Mouse (Mus musculus): ENCODE results near the gene Fbxo44. TPM values are rescaled to one million over a fixed set of nuclear protein-coding genes. Genes with fewer than 3 reads are reported as not detected.

The Fbxo44 gene
- total RNA-seq, 2 experiments from 2014 or later: 133 to 134 TPM

DNA sequence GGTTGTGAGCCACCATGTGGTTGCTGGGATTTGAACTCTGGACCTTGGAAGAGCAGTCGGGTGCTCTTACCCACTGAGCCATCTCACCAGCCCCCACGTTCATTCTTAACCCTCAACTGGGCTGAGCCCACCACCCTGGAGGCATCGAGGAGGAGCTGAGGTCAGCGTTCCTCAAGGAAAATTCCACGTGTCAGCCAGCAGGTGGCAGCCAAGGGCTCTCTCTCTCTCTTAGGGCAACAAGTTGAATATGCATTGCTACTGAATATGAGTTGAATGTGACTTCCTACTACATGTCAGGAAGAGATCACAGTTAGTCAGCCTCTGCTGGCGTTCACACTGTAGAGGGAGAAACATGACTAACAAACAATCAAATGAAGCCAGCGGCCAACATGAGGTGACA is 8.0 kb upstream of the Fbxo44 start:
- intact Hi-C loops (cut with DNase I): no loop called here
- DNase-seq (ENCODE audit: low spot score in 2 of 2): peak in 1 of 2 experiments; percentile 61

DNA sequence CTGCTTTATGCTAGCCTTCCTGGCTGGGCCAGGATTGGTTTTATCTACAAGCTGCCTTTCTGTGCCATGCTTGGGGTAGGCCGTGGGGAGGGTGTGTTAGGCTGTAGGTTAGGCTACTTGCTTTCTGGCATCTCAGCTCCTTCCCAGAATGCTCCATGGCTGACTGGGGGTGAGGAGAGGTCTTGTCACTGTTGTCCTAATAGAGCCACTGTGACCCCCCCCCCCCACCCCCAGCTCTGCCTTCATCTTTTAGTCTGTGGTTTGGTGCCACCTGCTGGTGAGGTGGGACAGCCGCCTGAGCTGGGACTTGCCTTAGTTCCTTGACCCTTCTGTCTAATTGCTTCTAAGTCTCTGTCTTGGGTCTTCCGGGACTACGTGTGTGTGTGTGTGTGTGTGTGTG is 6.7 kb upstream of the Fbxo44 start:
- intact Hi-C loops (cut with DNase I): no loop called here
- DNase-seq (ENCODE audit: low spot score in 2 of 2): peak; percentile 64 to 69

DNA sequence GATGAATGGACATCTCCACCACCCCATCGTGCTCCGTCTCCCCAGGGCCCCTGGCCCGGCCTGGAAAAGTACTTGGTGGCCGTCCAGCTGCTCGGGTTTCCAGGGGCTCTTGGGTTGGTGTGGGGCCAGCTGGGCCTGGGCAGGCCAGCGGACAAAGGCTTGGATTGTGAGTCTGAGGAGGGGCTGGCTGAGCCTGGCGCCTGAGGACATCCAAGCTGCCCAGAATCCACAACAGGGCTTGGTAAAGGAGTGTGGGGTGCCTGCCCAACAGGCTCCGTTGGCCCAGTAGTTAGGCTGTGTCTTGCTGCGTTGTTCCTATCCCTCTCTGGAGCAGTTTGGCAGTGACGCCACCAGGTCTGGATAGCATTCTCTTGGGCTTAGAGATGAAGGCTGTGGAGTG is 6.1 kb upstream of the Fbxo44 start:
- peak; percentile 69 to 83 for DNase-seq (ENCODE audit: low spot score in 2 of 2)
- intact Hi-C loops (cut with DNase I): no loop called here

DNA sequence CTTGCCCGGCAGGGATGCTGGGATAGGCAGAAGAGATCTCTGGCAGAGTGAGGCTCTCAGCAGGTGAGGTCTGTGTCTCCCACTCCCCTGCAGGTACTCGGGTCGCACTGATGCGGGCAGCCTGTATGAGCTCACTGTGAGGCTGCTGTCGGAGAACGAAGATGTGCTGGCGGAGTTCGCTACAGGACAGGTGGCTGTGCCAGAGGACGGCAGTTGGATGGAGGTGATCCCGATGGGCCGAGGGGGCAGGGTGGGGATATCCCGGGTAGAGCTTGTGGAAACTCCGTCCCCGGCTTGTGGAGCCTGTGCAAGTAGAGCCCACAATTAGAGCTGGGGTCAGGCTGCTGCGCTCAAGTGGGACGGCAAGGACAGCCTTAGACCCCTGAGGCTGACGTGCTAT is 5.3 kb upstream of the Fbxo44 start:
- DNase-seq (ENCODE audit: low spot score in 2 of 2): no peak
- intact Hi-C loops (cut with DNase I): no loop called here

DNA sequence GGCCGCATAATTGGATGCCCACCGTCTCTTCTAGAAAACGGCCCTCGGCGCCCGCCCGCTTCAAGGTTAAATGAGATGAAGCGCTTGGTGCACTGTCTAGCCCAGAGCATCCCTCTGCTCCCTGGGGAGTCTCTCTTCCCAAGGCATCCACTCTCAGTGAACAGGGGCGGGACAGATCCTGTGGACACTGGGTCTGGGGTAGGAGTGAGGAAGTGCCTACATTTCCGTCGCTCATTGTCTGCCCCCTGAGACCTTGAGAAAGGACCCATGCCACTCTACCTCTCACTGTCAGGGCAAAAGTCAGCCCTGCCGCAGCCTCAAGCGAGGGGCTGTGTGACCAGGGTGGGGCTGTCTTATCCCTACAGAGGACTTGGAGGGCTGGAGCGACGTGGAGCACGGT is 4.2 kb upstream of the Fbxo44 start:
- intact Hi-C loops (cut with DNase I): loop anchor here (1.0 kb wide), 1 partner anchor 50 kb away; no protein-coding TSS in a partner anchor

DNA sequence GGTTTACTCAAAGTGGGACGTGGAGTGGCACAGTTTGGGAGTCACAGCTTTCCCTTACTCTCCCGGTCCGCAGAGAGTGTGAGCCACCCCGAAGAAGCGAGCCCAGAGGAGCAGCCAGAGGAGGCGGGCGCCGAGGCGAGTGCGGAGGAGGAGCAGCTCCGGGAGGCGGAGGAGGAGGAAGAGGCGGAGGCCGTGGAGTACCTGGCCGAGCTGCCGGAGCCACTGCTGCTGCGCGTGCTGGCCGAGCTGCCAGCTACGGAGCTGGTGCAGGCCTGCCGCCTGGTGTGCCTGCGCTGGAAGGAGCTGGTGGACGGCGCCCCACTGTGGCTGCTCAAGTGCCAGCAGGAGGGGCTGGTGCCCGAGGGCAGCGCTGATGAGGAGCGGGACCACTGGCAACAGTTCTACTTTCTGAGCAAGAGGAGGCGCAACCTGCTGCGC is 3.7 kb upstream of the Fbxo44 start:
- intact Hi-C loops (cut with DNase I): loop anchor here (1.0 kb wide), 1 partner anchor 50 kb away; no protein-coding TSS in a partner anchor
- DNase-seq (ENCODE audit: low spot score in 2 of 2): peak; percentile 82

More for the DNA sequence above, 4.2 kb upstream of the Fbxo44 start:
- no peak for DNase-seq (ENCODE audit: low spot score in 2 of 2)

DNA sequence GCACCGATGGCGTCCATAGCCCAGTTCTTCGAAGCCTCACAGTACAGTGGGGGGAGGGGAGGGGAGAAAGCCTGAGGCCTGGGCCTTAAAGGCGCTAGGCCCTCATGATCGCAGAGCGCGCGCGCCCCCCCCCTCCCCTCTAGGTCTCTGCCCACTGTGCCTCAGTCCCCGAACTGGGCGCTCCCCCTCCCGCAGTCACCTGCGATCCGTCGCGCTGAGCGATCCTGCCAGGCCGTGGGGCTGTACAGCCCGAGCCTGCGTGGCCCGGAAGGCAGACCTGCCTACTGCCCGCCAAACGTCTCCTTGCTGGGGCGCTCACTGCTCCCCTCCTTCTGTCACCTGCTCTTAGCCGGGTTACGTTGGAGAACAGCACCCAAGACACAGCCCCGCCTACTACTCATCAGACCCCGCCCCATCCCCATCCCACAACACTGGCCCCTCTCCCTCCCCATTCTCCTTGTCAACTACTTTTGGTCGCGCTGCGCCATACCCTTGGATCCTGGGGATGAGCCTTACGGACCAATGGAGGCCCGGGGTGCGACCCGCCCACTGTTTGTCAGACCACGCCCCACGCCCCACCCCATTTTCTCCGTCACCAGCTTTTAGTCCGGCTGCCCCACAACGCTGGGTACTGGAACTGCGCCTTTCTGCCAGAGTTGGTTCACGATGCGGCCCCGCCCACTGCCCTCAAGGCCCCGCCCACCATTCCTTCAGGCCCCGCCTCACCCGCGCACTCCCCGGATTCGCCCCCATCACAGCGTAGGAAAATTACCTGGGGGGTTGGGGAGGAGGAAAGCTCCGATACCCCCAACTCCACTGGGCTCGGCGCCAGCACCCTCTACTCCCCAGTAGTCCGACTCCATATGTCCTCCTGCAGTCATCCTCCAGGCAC is 492 bp downstream of the Fbxo44 start:
- DNase-seq (ENCODE audit: low spot score in 2 of 2): peak; percentile 98 to 100
- intact Hi-C loops (cut with DNase I): loop anchor here (2.0 kb wide), 1 partner anchor 19 kb away; no protein-coding TSS in a partner anchor

DNA sequence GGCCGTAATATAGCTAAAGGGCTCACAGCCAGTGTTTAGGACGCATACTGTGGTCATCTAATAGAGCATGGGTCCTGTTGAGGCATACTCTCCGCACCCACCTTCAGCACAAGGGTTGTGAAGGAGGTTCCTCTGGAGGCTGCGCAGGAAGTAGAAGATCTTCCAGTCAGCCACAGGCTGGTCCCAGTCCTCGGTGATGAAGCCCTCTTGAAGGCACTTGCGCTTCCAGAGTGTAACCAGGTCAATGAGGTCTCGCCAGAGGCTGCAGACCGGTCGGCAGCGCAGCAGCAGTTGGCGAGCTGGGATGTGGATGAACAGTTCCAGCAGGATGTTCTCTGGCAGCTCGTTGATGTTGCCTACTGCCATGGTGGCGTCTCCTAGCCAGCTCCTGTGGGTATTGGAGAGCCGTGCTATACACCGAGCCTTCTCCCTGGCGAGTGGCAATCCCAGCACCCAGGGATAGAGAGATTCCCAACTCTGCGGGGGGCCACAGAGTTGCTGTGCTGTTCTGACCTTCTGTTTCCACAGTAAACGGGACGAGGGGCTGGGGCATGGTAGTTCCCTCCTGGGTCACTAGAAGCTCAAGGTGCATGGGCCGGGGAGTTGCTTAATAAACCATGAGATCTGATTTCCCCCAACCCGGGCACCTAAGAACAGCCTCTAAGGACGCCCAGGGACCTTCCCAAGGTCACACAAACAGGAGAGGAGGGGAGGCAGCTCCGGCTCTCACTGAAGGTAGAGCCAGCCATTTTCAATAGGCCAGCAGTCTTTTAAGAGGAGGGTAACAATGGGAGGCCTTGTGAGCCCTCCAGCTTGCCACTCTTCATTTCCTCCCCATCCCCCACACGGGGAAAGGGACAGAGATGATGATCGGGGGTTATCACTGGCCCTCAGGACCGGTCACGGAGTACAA is 1.6 kb downstream of the Fbxo44 start:
- DNase-seq (ENCODE audit: low spot score in 2 of 2): peak; percentile 52 to 64
- intact Hi-C loops (cut with DNase I): no loop called here

DNA sequence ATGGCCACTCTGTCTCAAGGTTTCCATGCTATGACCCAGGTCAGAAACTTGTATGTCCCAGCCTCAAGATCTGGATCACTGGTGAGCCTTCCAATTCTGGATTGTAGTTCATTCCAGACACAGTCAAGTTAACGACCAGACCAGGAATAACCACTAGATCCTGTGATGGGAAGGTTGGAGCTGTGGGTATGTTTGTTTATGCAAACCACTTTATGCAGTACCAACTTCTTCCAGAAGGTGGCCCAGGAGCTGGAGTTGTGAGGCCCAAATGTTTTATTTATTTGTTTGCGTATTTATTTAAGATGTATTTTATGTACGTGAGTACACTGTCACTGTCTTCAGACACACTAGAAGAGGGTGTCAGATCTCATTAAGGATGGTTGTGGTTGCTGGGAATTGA is 5.3 kb downstream of the Fbxo44 start:
- intact Hi-C loops (cut with DNase I): no loop called here
- peak; percentile 49 to 56 for DNase-seq (ENCODE audit: low spot score in 2 of 2)

DNA sequence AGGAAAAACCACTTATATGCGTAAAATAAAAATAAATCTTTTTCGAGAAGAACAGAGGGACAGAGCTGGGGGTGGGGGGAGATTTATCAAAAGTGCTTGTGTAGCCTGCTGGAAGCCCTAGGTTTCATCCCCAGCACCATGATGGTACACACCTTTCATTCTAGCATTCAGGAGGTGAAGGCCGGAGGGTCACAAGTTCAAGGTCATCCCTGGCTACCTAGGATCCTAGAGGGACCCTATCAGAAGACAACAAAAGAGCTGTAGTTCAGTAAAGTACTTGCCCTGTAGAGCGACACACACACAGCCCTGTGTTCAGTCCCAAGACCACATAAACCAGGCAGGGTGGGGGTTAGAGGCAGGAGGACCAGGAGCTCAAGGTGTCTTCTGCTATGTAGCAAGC is 6.3 kb downstream of the Fbxo44 start:
- intact Hi-C loops (cut with DNase I): no loop called here
- no peak for DNase-seq (ENCODE audit: low spot score in 2 of 2)

DNA sequence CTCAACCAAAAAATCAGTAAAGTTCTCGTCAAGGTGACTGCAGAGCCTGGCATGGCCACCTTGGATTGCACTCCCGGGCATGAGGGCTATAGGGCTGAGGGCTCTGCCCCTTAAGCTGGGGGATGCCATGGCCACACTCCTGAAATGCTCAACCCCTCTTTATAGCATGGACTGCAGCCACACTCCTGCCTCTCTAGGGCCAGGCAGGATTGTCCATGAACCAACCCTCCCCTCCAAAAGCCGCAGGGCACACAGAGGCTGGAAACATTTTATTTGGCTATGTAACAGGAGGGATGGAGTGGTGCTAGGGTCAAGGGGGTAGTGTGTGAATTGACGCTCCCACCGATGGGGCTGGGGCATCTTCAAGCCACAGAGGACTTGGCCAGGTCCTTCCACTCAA is 7.7 kb downstream of the Fbxo44 start:
- no peak for DNase-seq (ENCODE audit: low spot score in 2 of 2)
- intact Hi-C loops (cut with DNase I): no loop called here

DNA sequence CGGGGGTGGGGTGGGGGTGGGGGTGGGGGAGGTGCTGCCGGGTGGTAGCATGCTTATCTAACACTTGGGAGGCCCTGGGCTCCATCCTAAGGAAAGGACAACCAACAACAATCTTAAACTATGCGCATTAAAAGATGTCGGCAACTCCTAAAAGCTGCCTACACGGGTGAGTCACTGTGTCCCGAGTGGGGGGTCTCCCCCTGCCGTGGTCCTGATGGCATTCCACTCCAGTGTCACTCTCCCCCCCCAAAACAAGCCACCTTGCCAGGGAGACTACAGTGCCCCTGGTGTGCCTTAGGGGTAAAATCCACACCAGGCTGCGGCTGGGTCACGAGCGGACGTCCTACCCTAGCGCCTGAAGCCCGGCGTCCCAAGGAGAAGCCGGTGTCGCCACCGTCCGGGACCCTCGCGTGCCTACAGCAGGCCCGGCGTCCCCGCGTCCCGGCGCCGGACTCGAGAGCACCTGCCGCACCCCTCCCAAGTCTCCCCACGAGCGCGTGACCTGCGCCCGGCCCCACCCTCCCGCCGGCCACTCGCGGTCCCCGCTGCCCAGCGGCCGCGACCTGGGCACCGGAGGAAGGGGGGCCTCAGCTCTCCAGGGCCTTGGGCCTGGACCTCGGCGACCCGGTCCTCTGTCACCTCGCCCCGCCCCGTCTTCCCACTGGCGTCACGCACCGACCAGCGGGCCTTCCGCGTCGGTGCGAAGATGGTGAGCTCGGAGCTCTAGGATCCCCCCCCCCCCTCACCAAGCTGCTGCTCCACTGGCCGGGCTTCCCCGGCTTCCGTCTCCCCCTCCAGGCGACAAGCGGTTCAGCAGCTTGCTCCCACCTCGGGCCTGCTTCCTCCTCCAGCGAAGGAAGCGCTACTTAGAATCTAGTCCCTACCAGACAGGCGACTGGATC is 8.8 kb downstream of the Fbxo44 start, which contains the start of gene Fbxo6:
Fbxo6 (minus strand) TSS at position 874 of the 902 bp plus-strand sequence.
- intact Hi-C loops (cut with DNase I): no loop called here
- peak; percentile 83 to 91 for DNase-seq (ENCODE audit: low spot score in 2 of 2)

DNA sequence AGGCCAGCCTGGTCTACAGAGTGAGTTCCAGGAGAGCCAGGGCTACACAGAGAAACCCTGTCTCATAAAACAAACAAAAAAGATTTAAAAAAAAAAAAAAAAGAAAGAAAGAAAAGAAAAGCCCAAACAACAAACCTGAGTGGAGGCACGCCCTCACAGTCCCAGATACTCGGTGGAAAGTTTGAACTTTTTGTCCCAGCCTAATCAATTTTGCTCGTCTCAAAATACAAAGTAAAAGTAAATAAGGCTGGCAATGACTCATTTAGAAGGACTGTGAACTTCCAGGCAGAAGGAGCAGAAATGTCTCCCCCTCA is 9.4 kb downstream of the Fbxo44 start:
- intact Hi-C loops (cut with DNase I): no loop called here
- no peak for DNase-seq (ENCODE audit: low spot score in 2 of 2)

DNA sequence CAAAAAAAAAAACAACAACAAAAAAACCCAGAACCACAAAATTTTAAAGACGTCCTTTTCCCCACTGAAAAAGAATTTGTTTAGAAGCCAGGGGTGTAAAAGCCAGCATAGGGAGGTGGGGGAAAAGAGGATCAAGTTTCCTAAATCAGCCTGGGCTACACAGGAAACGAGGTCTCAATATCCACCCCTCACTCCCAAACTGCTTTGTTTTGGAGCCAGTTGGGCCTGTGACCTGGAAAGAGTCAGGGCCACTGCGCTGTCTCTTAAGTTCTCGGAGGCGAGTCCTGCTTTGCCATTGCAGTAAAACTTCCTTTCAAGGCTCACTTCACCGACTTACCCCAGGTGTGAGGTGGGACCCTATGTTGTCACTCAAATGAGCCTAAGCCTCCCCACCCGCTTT is 10.0 kb downstream of the Fbxo44 start:
- intact Hi-C loops (cut with DNase I): no loop called here
- DNase-seq (ENCODE audit: low spot score in 2 of 2): no peak

DNA sequence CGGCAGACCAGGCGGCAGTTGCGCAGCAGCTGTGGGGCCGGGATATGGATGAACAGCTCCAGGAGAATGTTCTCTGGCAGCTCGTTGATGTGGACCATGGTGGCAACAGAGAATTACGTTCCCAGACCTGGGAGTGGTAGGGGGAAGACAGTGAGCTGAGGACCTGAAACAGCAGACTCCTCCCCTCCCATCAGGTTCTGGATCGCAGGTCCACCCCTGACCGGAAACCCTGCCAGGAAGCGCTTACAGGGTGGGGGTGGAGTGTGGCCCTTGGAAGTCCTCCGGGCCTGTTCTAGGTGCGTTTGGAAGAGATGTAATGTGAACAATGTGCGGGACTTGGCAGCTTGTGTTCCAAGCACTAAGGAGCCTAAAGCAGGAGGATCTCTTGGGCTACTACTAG is 10.7 kb downstream of the Fbxo44 start:
- intact Hi-C loops (cut with DNase I): no loop called here
- no peak for DNase-seq (ENCODE audit: low spot score in 2 of 2)

DNA sequence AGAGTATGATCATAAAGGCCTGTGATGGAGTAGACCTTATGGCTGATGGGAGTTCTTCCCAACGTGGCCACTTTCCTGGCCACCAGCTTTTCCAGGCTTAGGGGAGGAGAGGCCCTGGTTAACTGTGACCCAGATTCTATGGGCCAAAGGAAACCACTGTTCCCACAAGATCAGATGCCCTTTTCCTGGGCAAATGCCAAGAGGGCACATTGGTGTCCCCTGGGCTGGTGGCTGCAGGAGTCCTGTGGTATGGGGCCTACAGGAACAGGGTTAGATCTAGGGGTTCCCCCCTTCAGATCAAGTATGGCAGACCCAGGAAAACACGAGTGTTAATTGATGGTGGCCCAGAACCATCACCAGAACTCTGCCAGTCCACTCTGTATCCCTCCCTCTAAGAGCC is 12.6 kb downstream of the Fbxo44 start:
- intact Hi-C loops (cut with DNase I): no loop called here
- DNase-seq (ENCODE audit: low spot score in 2 of 2): no peak

DNA sequence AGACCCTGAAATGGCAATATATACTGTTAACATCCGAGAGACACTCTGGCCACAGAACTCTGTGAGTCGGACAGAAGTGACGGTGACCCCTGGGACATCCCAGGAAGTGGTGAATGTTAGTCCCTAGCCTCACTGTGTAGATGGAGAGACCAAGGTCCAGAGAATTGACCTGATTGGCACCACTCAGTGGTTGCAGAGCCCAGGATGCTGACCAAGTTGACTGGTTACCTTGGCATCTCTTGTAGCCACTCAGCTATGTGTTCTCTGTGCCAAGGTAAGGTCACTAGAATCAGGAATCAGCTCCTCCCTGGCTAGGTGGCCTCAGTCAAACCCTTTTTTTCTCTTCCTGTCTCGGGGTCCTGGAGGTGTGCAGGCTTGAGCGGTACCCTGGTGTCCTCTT is 16.6 kb downstream of the Fbxo44 start:
- no peak for DNase-seq (ENCODE audit: low spot score in 2 of 2)
- intact Hi-C loops (cut with DNase I): no loop called here

DNA sequence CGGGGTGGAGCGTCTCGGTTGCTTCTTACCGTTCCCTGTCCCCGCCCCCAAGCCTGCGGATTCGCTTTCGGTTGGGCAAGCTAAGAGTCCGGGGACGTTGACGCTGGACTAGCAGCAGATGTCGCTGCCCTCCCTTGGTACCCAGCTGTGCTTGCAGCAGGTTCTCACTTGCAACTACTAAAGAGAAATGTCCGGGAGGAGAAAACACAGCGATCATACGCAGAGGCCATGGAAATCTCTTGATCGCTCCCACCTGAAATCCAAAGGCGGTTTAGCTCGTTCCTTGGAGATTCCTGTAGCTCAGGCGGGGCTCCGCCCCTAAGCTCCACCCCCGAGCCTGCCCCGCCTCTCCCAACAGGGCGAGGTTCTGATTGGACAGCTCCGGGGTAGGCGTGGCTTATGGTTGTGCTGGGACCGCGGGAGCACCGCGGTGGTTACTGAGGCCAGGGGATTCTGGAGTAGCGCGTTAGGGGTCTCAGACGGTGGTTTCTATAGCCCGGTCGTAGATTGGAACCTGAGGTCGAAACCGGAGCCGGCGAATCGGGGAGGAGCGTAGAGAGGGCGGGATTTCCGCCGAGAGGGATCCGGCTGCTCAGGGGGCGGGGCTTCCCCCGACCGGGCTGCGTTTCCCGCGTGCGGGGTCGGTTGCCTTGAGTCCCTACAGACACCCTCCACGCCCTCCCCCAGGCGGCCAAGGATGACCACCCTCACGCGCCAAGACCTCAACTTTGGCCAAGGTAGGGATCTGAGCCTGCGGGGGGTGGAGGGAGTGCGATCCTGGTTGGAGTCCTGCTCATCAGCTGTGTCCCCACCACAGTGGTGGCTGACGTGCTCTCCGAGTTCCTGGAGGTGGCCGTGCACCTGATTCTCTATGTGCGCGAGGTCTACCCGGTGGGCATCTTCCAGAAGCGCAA is 19.9 kb downstream of the Fbxo44 start:
- peak; percentile 93 to 95 for DNase-seq (ENCODE audit: low spot score in 2 of 2)
- intact Hi-C loops (cut with DNase I): loop anchor here (2.0 kb wide), 1 partner anchor 20 kb away; the partner anchor contains the start of genes Fbxo2 and Fbxo44
